Mouse (Mus musculus) heart, postnatal 0 days (tissue): Measurements from ENCODE around the gene Lrrc75a. TPM values are rescaled to one million over a fixed set of nuclear protein-coding genes. Genes with fewer than 3 reads are reported as not detected.

ENCODE experiments used
- ATAC-seq: fragments of 200-750 bp; cut with Nextera tagmentation; 2 replicates; pipeline ENCODE4 v1.8.0; 2017; ENCODE audit warnings: low read depth, moderate number of reproducible peaks, moderate library complexity; ENCODE audit not compliant: insufficient read depth
- DNase-seq: peaks from one replicate; pipeline ENCODE4 v3.0.0-alpha.2; 2016; ENCODE audit warnings: low spot score
- H3K27ac ChIP-seq: fragments of 300-500 bp; sonication (generic); 2 replicates; pipeline ENCODE4 v1.5.1; 2014; ENCODE audit warnings: low read depth, mild to moderate bottlenecking
- H3K27me3 ChIP-seq: fragments of 300-500 bp; sonication (generic); 2 replicates; pipeline ENCODE4 v1.6.1; 2014; ENCODE audit warnings: low read length, mixed read lengths; ENCODE audit not compliant: control insufficient read depth, insufficient read depth
- H3K36me3 ChIP-seq: fragments of 300-500 bp; sonication (generic); replicated peaks from 2 replicates; pipeline ENCODE4 v1.6.1; 2014; ENCODE audit warnings: low read length, mixed read lengths; ENCODE audit not compliant: control insufficient read depth, insufficient read depth
- H3K4me1 ChIP-seq: fragments of 300-500 bp; sonication (generic); 2 replicates; pipeline ENCODE4 v1.6.1; 2014; ENCODE audit warnings: antibody characterized with exemption; ENCODE audit not compliant: control insufficient read depth, insufficient read depth
- H3K4me2 ChIP-seq: fragments of 300-500 bp; sonication (generic); 2 replicates; pipeline ENCODE4 v1.6.1; 2014; ENCODE audit warnings: low read depth, mild to moderate bottlenecking, low read length, moderate library complexity
- H3K4me3 ChIP-seq: fragments of 300-500 bp; sonication (generic); 2 replicates; pipeline ENCODE4 v1.5.1; 2014; ENCODE audit warnings: low read depth, low read length
- H3K9ac ChIP-seq: fragments of 300-500 bp; sonication (generic); replicated peaks from 2 replicates; pipeline ENCODE4 v1.6.1; 2014; ENCODE audit warnings: low read depth, low read length, mixed read lengths
- H3K9me3 ChIP-seq: fragments of 300-500 bp; sonication (generic); replicated peaks from 2 replicates; pipeline ENCODE4 v1.6.1; 2016; ENCODE audit warnings: low read length; ENCODE audit not compliant: control insufficient read depth
- CTCF ChIP-seq: IDR thresholded peaks from 2 replicates; pipeline ENCODE4 v1.5.1; 2016; ENCODE audit warnings: antibody characterized with exemption, control low read depth, low read depth
- EP300 ChIP-seq: IDR thresholded peaks from 2 replicates; pipeline ENCODE4 v1.6.1; 2016; ENCODE audit warnings: antibody characterized with exemption, low read depth
- WGBS: fragments of 180-500 bp; shearing (Covaris S2); extraction: QIAGEN DNeasy Blood & Tissue Kit; methylation state at CpG from one replicate; pipeline ENCODE4 v1.1.7; 2014; 5-methylcytosine and 5-hydroxymethylcytosine counted together
- polyA plus RNA-seq: library from polyadenylated mRNA; unstranded; fragments of >200 nt; fragmentation: Nextera tagmentation; extraction: Ambion mirVana; gene quantifications from 2 replicates; pipeline ENCODE4 v1.2.1, GENCODE M21; 2015
- total RNA-seq: library from RNA; depleted of rRNA; stranded (reverse); fragments of >200 nt; gene quantifications from 2 replicates; pipeline ENCODE4 v1.2.3, GENCODE M21; 2014; ENCODE audit warnings: low replicate concordance

Gene Lrrc75a
- total and polyA plus RNA-seq, 2 experiments from 2014 or later: 9.6 to 33.9 TPM

- Histone ChIP-seq H3K9me3 (no peaks in the 10 kb centered on the region), H3K4me2 (no peak overlapping the region), H3K36me3 (peaks cover 32% of the 10 kb centered on the region), H3K27me3 (no peaks in the 10 kb centered on the region), H3K9ac (no peak overlapping the region), H3K4me1 (peaks cover 24% of the 10 kb centered on the region), H3K4me3 (no peak overlapping the region), H3K27ac (no peak overlapping the region)
- WGBS: 83% methylated on average over 4 of the region's 4 CpGs
- ATAC-seq (no peak), DNase-seq (no peak)
- TF ChIP-seq CTCF (no peak), EP300 (no peak)
Measured at GRCm38 (mm10) chr11:62621586-62622283, 26.6 kb downstream of the Lrrc75a start.

- H3K4me2 ChIP-seq: no peak overlapping the region
- no peak overlapping the region for H3K9ac ChIP-seq
- no peak overlapping the region for H3K4me3 ChIP-seq
- 91% methylated on average over 8 of the region's 8 CpGs for WGBS
- no peak for ATAC-seq
- TF ChIP-seq EP300 (no peak), CTCF (no peak)
- H3K36me3 ChIP-seq: peaks cover 32% of the 10 kb centered on the region
- no peak for DNase-seq
- H3K27ac ChIP-seq: no peak overlapping the region
- H3K4me1 ChIP-seq: peaks cover 24% of the 10 kb centered on the region
- H3K9me3 ChIP-seq: no peaks in the 10 kb centered on the region
- H3K27me3 ChIP-seq: no peaks in the 10 kb centered on the region
Measured at GRCm38 (mm10) chr11:62621079-62621478, 27.2 kb downstream of the Lrrc75a start.

- Histone ChIP-seq H3K4me2 (no peak overlapping the region), H3K9ac (no peak overlapping the region), H3K4me1 (0 out of 2 replicates have a peak, but pooled peaks cover 3% of the 10 kb centered on the region), H3K27ac (no peak overlapping the region), H3K36me3 (peaks cover 36% of the 10 kb centered on the region), H3K4me3 (no peak overlapping the region), H3K9me3 (no peaks in the 10 kb centered on the region), H3K27me3 (no peaks in the 10 kb centered on the region)
- WGBS: 89% methylated on average over 4 of the region's 4 CpGs
- DNase-seq (no peak), ATAC-seq (no peak)
- TF ChIP-seq EP300 (no peak), CTCF (no peak)
Measured at GRCm38 (mm10) chr11:62615456-62615855, 32.9 kb downstream of the Lrrc75a start.

GRCm38 (mm10) chr11:62614876-62615410 lies 33.4 kb downstream of the Lrrc75a start:
- WGBS: 79% methylated on average over 8 of the region's 8 CpGs
- Histone ChIP-seq H3K4me3 (no peak overlapping the region), H3K36me3 (peaks cover 31% of the 10 kb centered on the region), H3K9me3 (no peaks in the 10 kb centered on the region), H3K27ac (no peak overlapping the region), H3K4me1 (0 out of 2 replicates have a peak, but pooled peaks cover 3% of the 10 kb centered on the region), H3K9ac (no peak overlapping the region), H3K4me2 (no peak overlapping the region), H3K27me3 (no peaks in the 10 kb centered on the region)
- DNase-seq (no peak), ATAC-seq (no peak)
- TF ChIP-seq CTCF (no peak), EP300 (no peak)

GRCm38 (mm10) chr11:62613657-62614365 lies 34.5 kb downstream of the Lrrc75a start:
- ATAC-seq (peak; percentile 92), DNase-seq (peak; percentile 95)
- 0 out of 2 replicates have a peak, but pooled peaks cover 3% of the 10 kb centered on the region for H3K4me1 ChIP-seq
- peak overlapping the region; percentile 43; the same call in 1 of the 2 replicates for H3K4me2 ChIP-seq
- peak overlapping the region; percentile 16; the same call in 1 of the 2 replicates for H3K4me3 ChIP-seq
- peak overlapping the region; percentile 69 for H3K27ac ChIP-seq
- H3K36me3 ChIP-seq: peaks cover 24% of the 10 kb centered on the region
- no peaks in the 10 kb centered on the region for H3K9me3 ChIP-seq
- peak; percentile 100 for TF ChIP-seq CTCF
- no peak for TF ChIP-seq EP300
- no peak overlapping the region; the same call in 1 of the 2 replicates for H3K9ac ChIP-seq
- H3K27me3 ChIP-seq: no peaks in the 10 kb centered on the region
- 25% methylated on average over 19 of the region's 19 CpGs for WGBS
